26 mouse cellular contexts compared by ENCODE assay signal in genomic region chr2:181525526-181525925, GRCm38 (mm10). TPM values are rescaled to one million over a fixed set of nuclear protein-coding genes. Genes with fewer than 3 reads are reported as not detected.
A peak's percentile ranks its signal among the peaks of the same experiment; 100 is the strongest.
DNase-seq lines count a peak whose midpoint lies in the region; ATAC-seq and TF ChIP-seq lines count a peak whose summit lies in the region.
"Had no signal": no experiment of that assay in that cellular context is flagged by ENCODE, and none has a peak within 500 bp of the region (broad histone marks: within the 10 kb centered on the region; RNA-seq: fewer than 3 reads in every experiment).

No protein-coding gene starts in this region.

- H3K4me2 ChIP-seq in heart, embryonic 12.5 days = no peak overlapping the region
- H3K4me2 ChIP-seq: limb, embryonic 13.5 days; liver, embryonic 12.5 days; midbrain, embryonic 15.5 days; neural tube, embryonic 13.5 days had no signal

- peak; percentile 16 for DNase-seq in kidney, postnatal 14 days
- DNase-seq in kidney, postnatal 4 days = no peak
- DNase-seq in Muller cell, postnatal 12 days (ENCODE audit: inconsistent ontology term) = peak; percentile 29
- peak; percentile 16 for DNase-seq in R1 (ENCODE audit: low read depth, low spot score)
- no peak for DNase-seq in heart, adult 11 months
- DNase-seq: adrenal gland, postnatal 25 days; cerebellum, adult 9-10 months; forebrain, postnatal 0 days; heart, postnatal 4 days; kidney, adult 9 months; lung, adult 18-20 months; lung, postnatal 4 days; retina, postnatal 1 day; right cerebral cortex, postnatal 25 days; thymus, adult 2 months; thymus, postnatal 4 days had no signal

- no peaks in the 10 kb centered on the region for H3K27me3 ChIP-seq in small intestine, adult 2 months (ENCODE audit: control insufficient read depth, insufficient read depth, low read length)
- no peaks in the 10 kb centered on the region for H3K27me3 ChIP-seq in heart, embryonic 12.5 days (replicated peaks)
- H3K27me3 ChIP-seq: limb, embryonic 13.5 days; liver, embryonic 12.5 days; midbrain, embryonic 15.5 days; neural tube, embryonic 13.5 days had no signal

- no peak overlapping the region for H3K9ac ChIP-seq in heart, embryonic 12.5 days
- H3K9ac ChIP-seq: forebrain, postnatal 0 days; limb, embryonic 13.5 days; liver, embryonic 12.5 days; midbrain, embryonic 15.5 days; neural tube, embryonic 13.5 days had no signal

- peaks cover under 1% of the 10 kb centered on the region; the same call in 1 of the 2 replicates for H3K9me3 ChIP-seq in heart, embryonic 12.5 days (replicated peaks)
- H3K9me3 ChIP-seq: liver, embryonic 12.5 days; midbrain, embryonic 15.5 days had no signal

- 41% methylated on average over 5 of the region's 5 CpGs for WGBS in small intestine, adult 2 months
- WGBS in heart, embryonic 12.5 days = 81% methylated on average over 5 of the region's 5 CpGs

- no peak for TF ChIP-seq CTCF in small intestine, adult 2 months (IDR thresholded peaks at IDR 0.05; ENCODE audit: extremely low read depth, insufficient read length, insufficient replicate concordance, low read depth, low read length)

- H3K4me3 ChIP-seq in small intestine, adult 2 months (ENCODE audit: low read depth, low read length) = peak overlapping the region; percentile 17; the same call in 1 of the 2 replicates
- H3K4me3 ChIP-seq in heart, embryonic 12.5 days = no peak overlapping the region
- H3K4me3 ChIP-seq: limb, embryonic 13.5 days; liver, embryonic 12.5 days; midbrain, embryonic 15.5 days; myocyte; neural tube, embryonic 13.5 days had no signal

- 0 out of 2 replicates have a peak, but pooled peaks cover 3% of the 10 kb centered on the region for H3K36me3 ChIP-seq in small intestine, adult 2 months (ENCODE audit: control insufficient read depth, insufficient read depth, low read length)
- peaks cover 26% of the 10 kb centered on the region for H3K36me3 ChIP-seq in heart, embryonic 12.5 days

- peak overlapping the region; percentile 78 for H3K27ac ChIP-seq in small intestine, adult 2 months (ENCODE audit: insufficient read depth, low read depth, low read length)
- no peak overlapping the region for H3K27ac ChIP-seq in heart, embryonic 12.5 days (ENCODE audit: poor library complexity, severe bottlenecking)
- H3K27ac ChIP-seq: limb, embryonic 13.5 days; liver, embryonic 12.5 days; midbrain, embryonic 15.5 days; neural tube, embryonic 13.5 days had no signal

- peaks cover 5% of the 10 kb centered on the region; the same call in 1 of the 2 replicates for H3K4me1 ChIP-seq in small intestine, adult 2 months (ENCODE audit: control insufficient read depth, insufficient read depth, insufficient read length, low read length)
- peaks cover 27% of the 10 kb centered on the region for H3K4me1 ChIP-seq in heart, embryonic 12.5 days (replicated peaks)

- no peak for ATAC-seq in heart, embryonic 12.5 days (ENCODE audit: insufficient number of reproducible peaks, low FRiP score)
- ATAC-seq: forebrain, postnatal 0 days; hindbrain, embryonic 16.5 days; liver, embryonic 12.5 days; midbrain, embryonic 15.5 days had no signal

- TF ChIP-seq POLR2A in small intestine, adult 2 months (IDR thresholded peaks at IDR 0.05; ENCODE audit: low read depth, low read length) = no peak

RNA-seq across cellular contexts. Expression of gene Dnajc5, which starts 5.2 kb away (rescaled TPM):
- polyA plus RNA-seq in small intestine, adult 2 months (2012; rRNA removed) = 20.6 and 48.2 TPM in 2 replicates
- 89.5 and 91.9 TPM in 2 replicates for polyA plus RNA-seq in heart, embryonic 12.5 days (2016; fragmentation: Nextera tagmentation; extraction: Ambion mirVana)

RNA-seq across cellular contexts. Expression of gene Tpd52l2, which starts 28.6 kb away (rescaled TPM):
- polyA plus RNA-seq in small intestine, adult 2 months (2012; rRNA removed) = 14.6 and 27.3 TPM in 2 replicates
- polyA plus RNA-seq in heart, embryonic 12.5 days (2016; fragmentation: Nextera tagmentation; extraction: Ambion mirVana) = 105 and 109 TPM in 2 replicates

RNA-seq across cellular contexts. Expression of gene Abhd16b, which starts 32.5 kb away (rescaled TPM):
- polyA plus RNA-seq in small intestine, adult 2 months (2012; rRNA removed) = not detected in 2 replicates
- 0.24 TPM in 1 of 2 replicates, not detected in the other for polyA plus RNA-seq in heart, embryonic 12.5 days (2016; fragmentation: Nextera tagmentation; extraction: Ambion mirVana)
- polyA plus RNA-seq: brain, embryonic 14.5 days; forebrain, embryonic 11.5 days; forebrain, postnatal 0 days; liver, embryonic 12.5 days had no signal

RNA-seq across cellular contexts. Expression of gene Uckl1, which starts 59.2 kb away (rescaled TPM):
- polyA plus RNA-seq in small intestine, adult 2 months (2012; rRNA removed) = 96.9 and 149 TPM in 2 replicates
- 64.2 and 65.3 TPM in 2 replicates for polyA plus RNA-seq in heart, embryonic 12.5 days (2016; fragmentation: Nextera tagmentation; extraction: Ambion mirVana)

Comparison
In these comparisons a context has a peak if more than half of its experiments do, and no peak if none do; other contexts are left out.
1. DNase-seq: peak in kidney, postnatal 14 days (single experiment), Muller cell, postnatal 12 days (single experiment) and R1 (single experiment); none in kidney, postnatal 4 days (0 of 2) and heart, adult 11 months (single experiment).